Mouse (Mus musculus) intestine, embryonic 16.5 days (tissue): ENCODE results near the gene Scn5a. TPM values are rescaled to one million over a fixed set of nuclear protein-coding genes. Genes with fewer than 3 reads are reported as not detected.

Experiments
- ATAC-seq: fragments of 200-750 bp; cut with Nextera tagmentation; 2 replicates; pipeline ENCODE4 v1.8.0; 2017; ENCODE audit warnings: moderate TSS enrichment, moderate library complexity
- H3K27ac ChIP-seq: fragments of 300-500 bp; sonication (generic); 2 replicates; pipeline ENCODE4 v1.5.1; 2014; ENCODE audit warnings: mild to moderate bottlenecking, low read length
- H3K27me3 ChIP-seq: fragments of 300-500 bp; sonication (generic); replicated peaks from 2 replicates; pipeline ENCODE4 v1.6.1; 2014; ENCODE audit warnings: low read length, control low read depth, mixed read lengths; ENCODE audit not compliant: control insufficient read depth, insufficient read depth
- H3K36me3 ChIP-seq: fragments of 300-500 bp; sonication (generic); 2 replicates; pipeline ENCODE4 v1.6.1; 2014; ENCODE audit warnings: low read length, control low read depth; ENCODE audit not compliant: control insufficient read depth, insufficient read depth
- H3K4me1 ChIP-seq: fragments of 300-500 bp; sonication (generic); 2 replicates; pipeline ENCODE4 v1.6.1; 2014; ENCODE audit warnings: low read length, control low read depth, mixed read lengths; ENCODE audit not compliant: control insufficient read depth, insufficient read depth
- H3K4me2 ChIP-seq: fragments of 300-500 bp; sonication (generic); 2 replicates; pipeline ENCODE4 v1.6.1; 2014; ENCODE audit warnings: low read depth, low read length, control low read depth
- H3K4me3 ChIP-seq: fragments of 300-500 bp; sonication (generic); 2 replicates; pipeline ENCODE4 v1.5.1; 2014; ENCODE audit warnings: mild to moderate bottlenecking, low read length
- H3K9ac ChIP-seq: fragments of 300-500 bp; sonication (generic); 2 replicates; pipeline ENCODE4 v1.6.1; 2014; ENCODE audit warnings: low read depth, low read length
- H3K9me3 ChIP-seq: fragments of 300-500 bp; sonication (generic); 2 replicates; pipeline ENCODE4 v1.6.1; 2016; ENCODE audit warnings: low read length, control low read depth; ENCODE audit not compliant: control insufficient read depth
- WGBS: fragments of 180-500 bp; shearing (Covaris S2); extraction: QIAGEN DNeasy Blood & Tissue Kit; methylation state at CpG from one replicate; pipeline ENCODE4 v1.1.7; 2014; 5-methylcytosine and 5-hydroxymethylcytosine counted together
- polyA plus RNA-seq: library from polyadenylated mRNA; unstranded; fragments of >200 nt; fragmentation: Nextera tagmentation; extraction: Ambion mirVana; gene quantifications from 2 replicates; pipeline ENCODE4 v1.2.1, GENCODE M21; 2015

Gene Scn5a
- polyA plus RNA-seq, 1 experiment from 2014 or later, result 0.26 TPM

GRCm38 (mm10) chr9:119558119-119558854 is 20.5 kb downstream of the Scn5a start:
- no peak overlapping the region for H3K9ac ChIP-seq
- no peaks in the 10 kb centered on the region for H3K4me1 ChIP-seq
- 0 out of 2 replicates have a peak, but pooled peaks have one; percentile 31 for ATAC-seq
- H3K27ac ChIP-seq, result no peak overlapping the region
- no peak overlapping the region for H3K4me3 ChIP-seq
- no peak overlapping the region for H3K4me2 ChIP-seq
- H3K36me3 ChIP-seq, result no peaks in the 10 kb centered on the region
- WGBS, result 29% methylated on average over 12 of the region's 12 CpGs
- no peaks in the 10 kb centered on the region for H3K9me3 ChIP-seq
- no peaks in the 10 kb centered on the region for H3K27me3 ChIP-seq

- Histone ChIP-seq H3K9ac (no peak overlapping the region), H3K4me1 (no peaks in the 10 kb centered on the region), H3K4me3 (no peak overlapping the region), H3K27ac (no peak overlapping the region), H3K36me3 (no peaks in the 10 kb centered on the region), H3K4me2 (no peak overlapping the region), H3K27me3 (no peaks in the 10 kb centered on the region), H3K9me3 (no peaks in the 10 kb centered on the region)
- ATAC-seq, result no peak
- 83% methylated on average over 3 of the region's 3 CpGs for WGBS
Measured at GRCm38 (mm10) chr9:119556043-119556442, 22.8 kb downstream of the Scn5a start.

- Histone ChIP-seq H3K9ac (no peak overlapping the region), H3K27ac (no peak overlapping the region), H3K4me3 (no peak overlapping the region), H3K9me3 (no peaks in the 10 kb centered on the region), H3K36me3 (no peaks in the 10 kb centered on the region), H3K27me3 (no peaks in the 10 kb centered on the region), H3K4me2 (no peak overlapping the region), H3K4me1 (no peaks in the 10 kb centered on the region)
- ATAC-seq, result no peak
- 66% methylated on average over 12 of the region's 12 CpGs for WGBS
Measured at GRCm38 (mm10) chr9:119547528-119547927, 31.3 kb downstream of the Scn5a start.

- no peaks in the 10 kb centered on the region for H3K36me3 ChIP-seq
- H3K4me2 ChIP-seq, result no peak overlapping the region
- no peaks in the 10 kb centered on the region for H3K4me1 ChIP-seq
- no peak overlapping the region for H3K4me3 ChIP-seq
- no peak overlapping the region for H3K27ac ChIP-seq
- H3K9ac ChIP-seq, result no peak overlapping the region
- 86% methylated on average over 8 of the region's 8 CpGs for WGBS
- H3K9me3 ChIP-seq, result no peaks in the 10 kb centered on the region
- no peak for ATAC-seq
- H3K27me3 ChIP-seq, result no peaks in the 10 kb centered on the region
Measured at GRCm38 (mm10) chr9:119547128-119547527, 31.7 kb downstream of the Scn5a start.

- no peak for ATAC-seq
- no peaks in the 10 kb centered on the region for H3K4me1 ChIP-seq
- WGBS, result 90% methylated on average over 9 of the region's 9 CpGs
- H3K4me3 ChIP-seq, result no peak overlapping the region
- H3K9ac ChIP-seq, result no peak overlapping the region
- H3K27me3 ChIP-seq, result no peaks in the 10 kb centered on the region
- H3K27ac ChIP-seq, result no peak overlapping the region
- no peaks in the 10 kb centered on the region for H3K9me3 ChIP-seq
- no peaks in the 10 kb centered on the region for H3K36me3 ChIP-seq
- no peak overlapping the region for H3K4me2 ChIP-seq
Measured at GRCm38 (mm10) chr9:119540726-119541125, 38.1 kb downstream of the Scn5a start.

GRCm38 (mm10) chr9:119537823-119538222 is 41.0 kb downstream of the Scn5a start:
- Histone ChIP-seq H3K27ac (no peak overlapping the region), H3K9ac (no peak overlapping the region), H3K9me3 (no peaks in the 10 kb centered on the region), H3K4me3 (no peak overlapping the region), H3K4me1 (no peaks in the 10 kb centered on the region), H3K36me3 (no peaks in the 10 kb centered on the region), H3K27me3 (no peaks in the 10 kb centered on the region), H3K4me2 (no peak overlapping the region)
- no peak for ATAC-seq
- 71% methylated on average over 4 of the region's 4 CpGs for WGBS

GRCm38 (mm10) chr9:119531684-119532417 is 47.0 kb downstream of the Scn5a start:
- H3K27me3 ChIP-seq, result 0 out of 2 replicates have a peak, but pooled peaks cover 3% of the 10 kb centered on the region
- no peak overlapping the region for H3K9ac ChIP-seq
- no peak for ATAC-seq
- no peaks in the 10 kb centered on the region for H3K36me3 ChIP-seq
- H3K4me3 ChIP-seq, result no peak overlapping the region
- 20% methylated on average over 10 of the region's 10 CpGs for WGBS
- no peaks in the 10 kb centered on the region for H3K4me1 ChIP-seq
- H3K4me2 ChIP-seq, result no peak overlapping the region
- H3K27ac ChIP-seq, result no peak overlapping the region
- no peaks in the 10 kb centered on the region for H3K9me3 ChIP-seq

- H3K4me2 ChIP-seq, result no peak overlapping the region
- H3K9me3 ChIP-seq, result peaks cover 3% of the 10 kb centered on the region; the same call in 1 of the 2 replicates
- no peaks in the 10 kb centered on the region for H3K4me1 ChIP-seq
- H3K27ac ChIP-seq, result no peak overlapping the region
- no peaks in the 10 kb centered on the region for H3K36me3 ChIP-seq
- no peak overlapping the region for H3K9ac ChIP-seq
- no peaks in the 10 kb centered on the region for H3K27me3 ChIP-seq
- ATAC-seq, result no peak
- H3K4me3 ChIP-seq, result no peak overlapping the region
- WGBS, result 89% methylated on average over 6 of the region's 6 CpGs
Measured at GRCm38 (mm10) chr9:119524511-119524910, 54.3 kb downstream of the Scn5a start.

GRCm38 (mm10) chr9:119523301-119523700 is 55.5 kb downstream of the Scn5a start:
- Histone ChIP-seq H3K4me2 (no peak overlapping the region), H3K36me3 (no peaks in the 10 kb centered on the region), H3K9ac (no peak overlapping the region), H3K9me3 (peaks cover 3% of the 10 kb centered on the region; the same call in 1 of the 2 replicates), H3K4me1 (no peaks in the 10 kb centered on the region), H3K4me3 (no peak overlapping the region), H3K27ac (no peak overlapping the region), H3K27me3 (no peaks in the 10 kb centered on the region)
- WGBS, result 83% methylated on average over 8 of the region's 8 CpGs
- no peak for ATAC-seq
